Mouse (Mus musculus) embryonic facial prominence, embryonic 13.5 days (tissue): ENCODE results near the gene Tmem51. TPM values are rescaled to one million over a fixed set of nuclear protein-coding genes. Genes with fewer than 3 reads are reported as not detected.
"Not testable (repeated sequence)": the region's sequence is repeated elsewhere in the genome, so short reads cannot be mapped to it uniquely, and the experiment has no call there.

Source experiments
- ATAC-seq: fragments of 200-750 bp; cut with Nextera tagmentation; 2 replicates; pipeline ENCODE4 v1.8.0; 2017; ENCODE audit warnings: low read depth; ENCODE audit not compliant: insufficient number of reproducible peaks, insufficient read depth, low FRiP score, low TSS enrichment
- H3K27ac ChIP-seq: fragments of 300-500 bp; sonication (generic); 2 replicates; pipeline ENCODE4 v1.5.1; 2015; ENCODE audit warnings: moderate library complexity, mild to moderate bottlenecking, inconsistent platforms
- H3K27me3 ChIP-seq: fragments of 300-500 bp; sonication (generic); 2 replicates; pipeline ENCODE4 v1.6.1; 2015; ENCODE audit warnings: mild to moderate bottlenecking, inconsistent platforms
- H3K36me3 ChIP-seq: fragments of 300-500 bp; sonication (generic); 2 replicates; pipeline ENCODE4 v1.6.1; 2015; ENCODE audit warnings: mild to moderate bottlenecking, inconsistent platforms
- H3K4me1 ChIP-seq: fragments of 300-500 bp; sonication (generic); 2 replicates; pipeline ENCODE4 v1.6.1; 2015; ENCODE audit warnings: inconsistent platforms
- H3K4me2 ChIP-seq: fragments of 300-500 bp; sonication (generic); 2 replicates; pipeline ENCODE4 v1.6.1; 2015; ENCODE audit warnings: moderate library complexity, mild to moderate bottlenecking, inconsistent platforms
- H3K4me3 ChIP-seq: fragments of 300-500 bp; sonication (generic); 2 replicates; pipeline ENCODE4 v1.5.1; 2015; ENCODE audit warnings: mild to moderate bottlenecking, inconsistent platforms
- H3K9ac ChIP-seq: fragments of 300-500 bp; sonication (generic); 2 replicates; pipeline ENCODE4 v1.6.1; 2015; ENCODE audit warnings: mild to moderate bottlenecking, inconsistent platforms
- H3K9me3 ChIP-seq: fragments of 300-500 bp; sonication (generic); 2 replicates; pipeline ENCODE4 v1.6.1; 2016; ENCODE audit warnings: inconsistent platforms
- WGBS: fragments of 180-500 bp; shearing (Covaris S2); methylation state at CpG from one replicate; pipeline ENCODE4 v1.1.7; 2015; ENCODE audit warnings: mixed read lengths; 5-methylcytosine and 5-hydroxymethylcytosine counted together
- polyA plus RNA-seq: library from polyadenylated mRNA; unstranded; fragments of >200 nt; fragmentation: Nextera tagmentation; extraction: Ambion mirVana; gene quantifications from 2 replicates; pipeline ENCODE4 v1.2.1, GENCODE M21; 2015

Gene Tmem51
- polyA plus RNA-seq, 1 experiment from 2014 or later = 13.9 TPM

DNA sequence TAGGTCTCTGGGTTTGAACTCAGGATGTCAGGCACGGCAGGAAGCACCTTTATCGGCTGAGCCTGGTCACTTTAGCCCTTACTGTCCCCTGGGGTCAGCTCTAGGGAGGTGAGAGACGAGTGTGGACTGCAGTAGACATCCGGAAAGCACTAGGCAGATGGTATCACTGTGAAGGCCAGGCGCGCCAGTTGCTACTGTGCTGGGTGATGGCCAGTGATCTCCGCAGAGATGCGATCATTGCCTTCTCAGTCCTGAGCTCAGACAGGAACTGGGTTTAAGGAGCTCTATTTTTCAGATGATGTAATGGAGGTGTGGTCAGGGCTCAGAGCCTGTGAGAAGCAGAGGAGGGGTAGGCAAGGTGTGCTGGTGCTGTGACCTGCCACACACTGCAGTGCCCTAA is 28.5 kb downstream of the Tmem51 start:
- no peaks in the 10 kb centered on the region for H3K27me3 ChIP-seq
- H3K4me1 ChIP-seq = peaks cover 26% of the 10 kb centered on the region
- no peaks in the 10 kb centered on the region for H3K36me3 ChIP-seq
- no peak overlapping the region for H3K9ac ChIP-seq
- H3K9me3 ChIP-seq = no peaks in the 10 kb centered on the region
- no peak overlapping the region for H3K4me3 ChIP-seq
- H3K27ac ChIP-seq = no peak overlapping the region
- WGBS = 82% methylated on average over 8 of the region's 8 CpGs
- ATAC-seq = no peak
- H3K4me2 ChIP-seq = no peak overlapping the region

DNA sequence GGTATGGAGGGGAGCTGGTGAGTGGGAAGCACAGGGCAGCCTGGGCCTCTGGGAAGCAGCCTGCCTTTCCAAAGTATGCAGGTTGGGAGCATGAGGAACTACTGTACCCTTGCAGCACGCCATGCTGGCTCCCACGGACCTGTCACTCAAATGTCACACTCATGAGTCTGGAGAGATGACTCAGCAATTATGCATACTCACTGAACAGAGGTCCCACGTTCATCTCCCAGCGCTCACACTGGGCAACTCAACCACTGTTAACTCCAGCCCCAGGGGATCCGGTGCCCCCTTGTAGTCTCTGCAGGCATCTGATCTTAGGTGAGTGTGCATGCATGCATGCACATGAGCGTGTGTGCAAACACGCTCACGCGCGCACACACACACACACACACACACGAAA is 29.5 kb downstream of the Tmem51 start:
- Histone ChIP-seq H3K27ac (no peak overlapping the region), H3K27me3 (no peaks in the 10 kb centered on the region), H3K36me3 (no peaks in the 10 kb centered on the region), H3K9ac (no peak overlapping the region), H3K4me3 (no peak overlapping the region), H3K4me2 (no peak overlapping the region), H3K9me3 (no peaks in the 10 kb centered on the region), H3K4me1 (peaks cover 22% of the 10 kb centered on the region)
- WGBS = 82% methylated on average over 11 of the region's 11 CpGs
- no peak for ATAC-seq

DNA sequence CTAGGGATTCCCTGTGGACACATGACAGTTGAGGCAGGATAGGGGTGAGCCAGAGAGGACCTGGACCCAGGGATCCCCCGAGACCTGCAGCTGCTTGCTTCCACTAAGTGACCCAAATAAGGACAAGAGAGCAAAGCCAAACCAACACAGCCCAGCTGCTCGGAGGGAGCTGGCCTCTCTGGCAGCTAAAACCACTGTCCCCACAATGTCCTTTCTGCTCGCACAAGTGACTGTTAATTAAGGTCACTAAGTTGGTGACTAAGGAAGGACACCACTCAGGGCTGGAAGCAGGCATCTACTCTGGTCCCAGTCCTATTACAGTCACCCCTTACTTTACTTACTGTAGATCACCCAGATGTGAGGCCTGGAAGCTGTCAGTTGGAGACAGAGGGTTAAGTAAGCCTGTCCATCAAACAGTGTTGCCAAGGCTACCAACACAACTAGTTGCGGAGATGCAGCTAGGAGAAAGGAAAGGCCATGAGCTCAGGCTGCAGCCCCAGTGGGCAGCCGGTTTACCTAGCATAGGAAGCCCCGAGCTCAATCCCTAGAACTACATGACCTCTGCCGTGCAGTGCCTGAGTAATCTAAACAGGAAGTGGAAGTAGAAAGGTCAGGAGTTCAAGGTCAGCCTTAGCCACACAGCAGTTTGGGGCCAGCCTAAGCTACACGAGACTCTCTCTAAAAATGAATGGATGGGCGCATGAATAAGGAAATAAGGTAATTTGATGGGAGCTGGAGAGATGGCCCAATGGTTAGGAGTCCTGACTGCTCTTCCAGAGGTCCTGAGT is 30.2 kb downstream of the Tmem51 start:
- no peak overlapping the region for H3K27ac ChIP-seq
- WGBS = 42% methylated on average over 9 of the region's 9 CpGs
- H3K9me3 ChIP-seq = no peaks in the 10 kb centered on the region
- H3K9ac ChIP-seq = no peak overlapping the region
- H3K27me3 ChIP-seq = no peaks in the 10 kb centered on the region
- H3K4me1 ChIP-seq = peaks cover 22% of the 10 kb centered on the region
- no peaks in the 10 kb centered on the region for H3K36me3 ChIP-seq
- H3K4me3 ChIP-seq = no peak overlapping the region
- no peak overlapping the region for H3K4me2 ChIP-seq
- ATAC-seq = no peak

DNA sequence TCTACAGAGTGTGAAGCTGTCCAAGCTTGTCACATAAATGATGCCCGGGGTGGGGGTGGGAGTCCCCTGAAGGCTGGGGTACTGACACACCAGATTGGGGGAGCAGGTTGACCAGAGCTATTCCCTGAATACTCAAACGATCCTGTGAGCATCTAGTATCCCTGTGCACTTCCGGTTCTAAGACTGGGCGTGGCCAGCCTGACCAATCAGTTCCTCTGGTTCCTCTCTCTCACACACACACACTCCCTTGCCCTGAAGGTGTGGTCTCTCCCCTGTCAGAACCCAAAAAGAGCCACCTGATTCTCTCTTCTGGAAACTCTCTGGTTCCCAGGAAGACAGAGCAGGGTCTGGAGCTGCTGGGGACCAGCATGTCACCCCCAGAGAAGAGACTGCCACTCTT is 30.8 kb downstream of the Tmem51 start:
- no peak overlapping the region for H3K4me3 ChIP-seq
- H3K4me2 ChIP-seq = no peak overlapping the region
- H3K4me1 ChIP-seq = peaks cover 22% of the 10 kb centered on the region
- no peaks in the 10 kb centered on the region for H3K36me3 ChIP-seq
- no peak for ATAC-seq
- H3K9ac ChIP-seq = no peak overlapping the region
- H3K27me3 ChIP-seq = no peaks in the 10 kb centered on the region
- 52% methylated on average over 4 of the region's 4 CpGs for WGBS
- no peaks in the 10 kb centered on the region for H3K9me3 ChIP-seq
- no peak overlapping the region for H3K27ac ChIP-seq

DNA sequence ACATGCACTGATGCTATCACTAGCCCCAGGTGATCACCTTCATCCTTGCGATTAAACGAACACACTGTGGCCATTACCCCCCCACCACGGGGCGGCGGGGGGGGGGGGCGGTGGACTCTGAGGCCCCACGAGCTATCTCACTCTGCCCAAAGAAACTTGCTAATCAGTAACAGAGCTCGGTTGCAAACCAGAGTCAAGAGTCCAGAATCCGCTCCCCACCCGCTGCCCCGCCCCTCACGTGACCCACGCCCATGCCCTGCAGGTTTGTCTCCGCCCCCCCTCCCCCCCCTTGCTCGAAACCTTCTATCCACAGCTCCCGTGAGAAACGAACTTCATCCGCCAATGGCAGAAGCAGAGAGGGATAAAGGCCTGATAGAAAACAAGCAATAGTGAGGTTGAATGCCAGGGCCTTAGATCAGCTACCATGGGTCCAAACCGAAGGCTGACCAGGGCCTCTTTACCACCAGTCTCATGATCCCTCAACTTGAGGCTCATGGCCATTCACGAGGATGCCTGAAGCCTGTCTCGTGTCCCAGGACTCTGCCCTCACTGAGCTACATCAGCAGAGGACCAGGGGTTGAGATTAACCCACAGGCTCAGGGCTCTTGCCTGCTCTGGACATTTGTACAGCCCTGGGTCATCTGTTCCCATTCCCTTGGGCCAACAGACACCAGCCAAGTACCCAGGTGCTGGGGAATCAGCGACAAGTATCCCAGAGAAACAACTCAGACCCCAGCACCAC is 31.5 kb downstream of the Tmem51 start:
- Histone ChIP-seq H3K9ac (no peak overlapping the region), H3K4me2 (peak overlapping the region; percentile 47), H3K9me3 (no peaks in the 10 kb centered on the region), H3K36me3 (no peaks in the 10 kb centered on the region), H3K27ac (peak overlapping the region; percentile 22; the same call in 1 of the 2 replicates), H3K27me3 (no peaks in the 10 kb centered on the region), H3K4me3 (peak overlapping the region; percentile 6; the same call in 1 of the 2 replicates), H3K4me1 (peaks cover 17% of the 10 kb centered on the region)
- ATAC-seq = no peak
- WGBS = 26% methylated on average over 21 of the region's 22 CpGs

DNA sequence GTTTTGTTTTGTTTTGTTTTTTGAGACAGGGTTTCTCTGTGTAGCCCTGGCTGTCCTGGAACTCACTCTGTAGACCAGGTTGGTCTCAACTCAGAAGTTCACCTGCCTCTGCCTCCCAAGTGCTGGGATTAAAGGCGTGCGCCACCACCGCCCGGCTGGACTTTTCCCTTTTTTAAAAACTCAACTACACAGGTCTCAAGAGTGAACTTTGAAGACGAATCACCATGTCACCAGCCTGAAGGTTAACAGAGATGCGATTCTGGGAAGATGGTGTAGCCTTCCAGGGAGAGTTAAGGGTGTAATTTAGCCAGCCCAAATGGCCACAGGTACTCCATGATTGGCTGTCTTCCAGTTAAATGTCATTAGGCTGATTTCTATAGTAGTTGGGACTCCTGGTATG is 32.2 kb downstream of the Tmem51 start:
- ATAC-seq, H3K9me3 ChIP-seq, H3K27ac ChIP-seq, H3K36me3 ChIP-seq, H3K9ac ChIP-seq, H3K27me3 ChIP-seq: not testable (repeated sequence)
- Histone ChIP-seq H3K4me2 (peak overlapping the region; percentile 47), H3K4me1 (peaks cover 14% of the 10 kb centered on the region), H3K4me3 (peak overlapping the region; percentile 6; the same call in 1 of the 2 replicates)
- WGBS = 78% methylated on average over 6 of the region's 6 CpGs

DNA sequence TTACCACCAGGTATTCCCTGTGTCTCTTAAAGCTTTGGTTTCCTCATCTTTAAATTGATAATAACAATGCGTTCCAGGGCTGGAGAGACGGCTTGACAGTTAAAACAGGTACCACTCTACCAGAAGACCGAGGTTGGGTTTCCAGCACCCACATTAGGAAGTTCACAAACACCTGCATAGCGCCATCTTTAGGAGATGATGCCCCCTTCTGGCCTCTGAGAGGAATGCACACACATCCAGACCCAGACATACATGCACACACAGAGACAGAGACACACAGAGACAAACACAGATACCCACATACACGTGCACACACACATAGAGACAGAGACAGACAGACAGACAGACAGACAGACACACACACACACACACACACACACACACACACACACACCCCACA is 34.1 kb downstream of the Tmem51 start:
- Histone ChIP-seq H3K9ac (no peak overlapping the region), H3K9me3 (no peaks in the 10 kb centered on the region), H3K27me3 (no peaks in the 10 kb centered on the region), H3K4me2 (no peak overlapping the region), H3K27ac (no peak overlapping the region), H3K4me1 (peaks cover 14% of the 10 kb centered on the region), H3K36me3 (no peaks in the 10 kb centered on the region), H3K4me3 (no peak overlapping the region)
- no peak for ATAC-seq
- WGBS = 92% methylated on average over 5 of the region's 5 CpGs

DNA sequence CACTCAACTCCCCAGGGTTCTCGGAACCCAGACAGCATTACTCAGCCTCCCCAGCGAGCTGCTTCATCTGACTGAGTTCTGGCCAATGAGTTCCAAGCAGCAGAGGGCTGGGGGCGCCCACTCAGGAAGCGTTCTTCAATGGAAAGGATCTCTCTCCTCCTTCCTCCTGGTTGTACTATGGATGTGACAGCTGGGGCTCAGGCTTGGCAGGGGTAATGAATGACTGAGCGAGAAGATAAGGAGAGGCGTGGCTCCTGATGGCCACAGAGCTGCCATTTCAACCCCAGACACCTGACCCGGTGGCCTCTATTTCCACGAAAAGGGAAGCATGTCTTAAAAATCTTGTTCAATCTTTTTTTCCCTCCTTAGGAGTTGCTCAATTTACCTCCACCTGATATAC is 35.7 kb downstream of the Tmem51 start:
- Histone ChIP-seq H3K9me3 (no peaks in the 10 kb centered on the region), H3K27ac (no peak overlapping the region), H3K9ac (no peak overlapping the region), H3K4me1 (peaks cover 23% of the 10 kb centered on the region), H3K36me3 (no peaks in the 10 kb centered on the region), H3K4me2 (no peak overlapping the region), H3K27me3 (no peaks in the 10 kb centered on the region), H3K4me3 (no peak overlapping the region)
- WGBS = 79% methylated on average over 8 of the region's 8 CpGs
- ATAC-seq = no peak

DNA sequence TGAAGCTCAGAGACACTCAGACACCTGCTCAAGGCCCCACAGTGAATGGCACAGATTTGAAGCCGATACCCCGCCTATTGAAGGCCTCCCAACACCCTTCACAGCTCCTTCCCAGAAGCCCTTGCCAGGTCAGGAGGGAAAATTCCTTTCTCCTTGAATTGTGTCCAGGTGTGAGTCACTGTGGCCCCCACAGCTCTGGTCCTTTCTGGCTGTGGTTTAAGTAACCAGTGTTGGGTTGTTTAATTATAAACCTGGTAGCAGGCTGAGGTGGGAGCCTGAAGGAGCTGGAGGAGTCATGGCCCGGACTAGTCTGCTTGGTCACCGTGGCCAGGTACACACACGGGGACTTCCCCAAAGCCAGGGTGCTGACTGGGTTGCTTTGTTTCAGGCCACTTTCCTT is 37.1 kb downstream of the Tmem51 start:
- H3K9ac ChIP-seq = no peak overlapping the region
- no peak for ATAC-seq
- H3K9me3 ChIP-seq = no peaks in the 10 kb centered on the region
- no peak overlapping the region for H3K4me2 ChIP-seq
- H3K27me3 ChIP-seq = no peaks in the 10 kb centered on the region
- H3K4me3 ChIP-seq = no peak overlapping the region
- no peaks in the 10 kb centered on the region for H3K36me3 ChIP-seq
- H3K27ac ChIP-seq = no peak overlapping the region
- peaks cover 14% of the 10 kb centered on the region for H3K4me1 ChIP-seq
- WGBS = 88% methylated on average over 5 of the region's 5 CpGs

DNA sequence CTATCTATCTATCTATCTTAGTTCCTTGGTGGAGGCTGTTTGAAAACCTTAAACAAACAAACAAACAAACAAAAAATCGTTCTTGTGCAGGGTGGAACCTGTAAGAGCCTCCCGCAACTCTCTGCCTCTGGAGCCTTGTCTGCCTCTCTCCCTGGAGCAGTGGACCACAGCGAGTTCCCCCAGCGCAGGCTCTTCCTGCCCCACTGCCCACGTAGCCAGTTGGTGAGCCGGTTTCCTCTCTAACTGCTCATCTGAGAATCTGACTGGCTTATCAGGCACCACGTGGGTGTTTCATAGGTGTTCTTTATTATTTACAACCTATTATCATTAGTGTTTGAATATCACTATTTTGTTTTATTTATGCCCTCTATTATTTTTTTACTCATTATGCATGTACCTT is 37.6 kb downstream of the Tmem51 start:
- no peak for ATAC-seq
- H3K36me3 ChIP-seq = no peaks in the 10 kb centered on the region
- no peak overlapping the region for H3K9ac ChIP-seq
- H3K27me3 ChIP-seq = no peaks in the 10 kb centered on the region
- H3K27ac ChIP-seq = no peak overlapping the region
- H3K4me3 ChIP-seq = no peak overlapping the region
- no peak overlapping the region for H3K4me2 ChIP-seq
- 84% methylated on average over 7 of the region's 7 CpGs for WGBS
- H3K4me1 ChIP-seq = peaks cover 18% of the 10 kb centered on the region
- no peaks in the 10 kb centered on the region for H3K9me3 ChIP-seq

DNA sequence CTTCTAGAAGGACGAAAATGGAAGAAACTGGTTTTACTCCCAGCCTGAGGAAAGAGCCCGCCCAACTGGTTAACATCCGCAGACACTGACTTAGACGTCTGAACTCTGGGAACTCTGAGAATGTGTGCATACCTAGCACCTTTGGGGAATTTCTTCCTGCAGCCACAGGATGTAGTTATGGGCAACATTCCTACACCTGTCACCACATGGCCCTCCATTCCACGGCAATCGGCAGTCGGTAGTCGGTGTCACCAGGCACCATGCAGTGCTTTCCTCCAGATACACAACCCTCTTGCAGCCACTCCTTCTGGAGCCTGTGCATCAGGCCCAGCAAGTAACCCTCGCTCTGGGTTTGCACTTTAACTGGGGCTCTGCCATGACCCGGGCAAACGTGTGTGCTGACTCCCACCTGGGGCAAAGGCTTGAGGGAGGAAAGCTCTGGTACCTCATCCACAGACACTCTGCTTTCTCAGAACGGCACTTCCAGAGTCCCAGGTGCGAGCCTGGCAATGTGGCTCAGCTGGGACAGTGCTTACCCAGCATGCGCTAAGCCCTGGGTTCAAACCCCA is 38.4 kb downstream of the Tmem51 start:
- ATAC-seq = no peak
- no peak overlapping the region for H3K9ac ChIP-seq
- no peak overlapping the region for H3K4me3 ChIP-seq
- H3K36me3 ChIP-seq = no peaks in the 10 kb centered on the region
- no peaks in the 10 kb centered on the region for H3K27me3 ChIP-seq
- WGBS = 73% methylated on average over 14 of the region's 14 CpGs
- H3K4me1 ChIP-seq = peaks cover 23% of the 10 kb centered on the region
- H3K27ac ChIP-seq = no peak overlapping the region
- no peak overlapping the region for H3K4me2 ChIP-seq
- H3K9me3 ChIP-seq = no peaks in the 10 kb centered on the region

DNA sequence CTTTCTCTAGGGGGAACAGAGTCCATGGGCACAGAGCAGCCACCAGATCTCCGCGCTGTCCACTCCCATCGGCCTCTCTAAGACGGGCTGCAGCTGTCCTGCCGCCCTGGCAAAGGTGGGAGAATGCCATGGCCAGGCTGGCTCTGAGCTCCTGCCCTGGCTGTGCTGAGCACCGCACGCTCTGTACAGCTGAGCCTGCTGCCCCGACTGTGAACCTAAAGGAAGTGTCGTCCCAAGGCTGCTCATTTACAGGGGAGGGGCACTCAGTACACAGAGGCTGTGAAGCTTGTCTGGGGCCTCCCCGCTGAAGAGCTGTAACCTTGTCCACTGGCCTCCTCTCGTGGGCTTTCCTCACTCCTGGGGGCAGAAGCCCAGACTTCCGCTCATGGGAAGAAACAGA is 39.7 kb downstream of the Tmem51 start:
- Histone ChIP-seq H3K27me3 (no peaks in the 10 kb centered on the region), H3K36me3 (no peaks in the 10 kb centered on the region), H3K4me3 (no peak overlapping the region), H3K9ac (peak overlapping the region; percentile 17; the same call in 1 of the 2 replicates), H3K4me2 (no peak overlapping the region), H3K4me1 (peaks cover 23% of the 10 kb centered on the region), H3K27ac (no peak overlapping the region), H3K9me3 (no peaks in the 10 kb centered on the region)
- WGBS = 54% methylated on average over 12 of the region's 12 CpGs
- no peak; the same call in 1 of the 2 replicates for ATAC-seq
